Mouse (Mus musculus): Measurements from ENCODE around the gene Sdf4. TPM values are rescaled to one million over a fixed set of nuclear protein-coding genes. Genes with fewer than 3 reads are reported as not detected.

Gene Sdf4
- total RNA-seq (2014; fragmentation: Nextera tagmentation) (51.0 and 94.4 TPM in 2 replicates), total RNA-seq (2017) (156 and 163 TPM in 2 replicates), polyA plus RNA-seq (2012) (30.7 and 31.8 TPM in 2 replicates)

- ATAC-seq (ENCODE audit: extremely low read depth, insufficient number of reproducible peaks, low FRiP score, poor library complexity, severe bottlenecking) = peak; percentile 72
- Histone ChIP-seq H3K4me3 (ENCODE audit: low read depth, low read length) (peak within 1 kb of the TSS; percentile 92), H3K27me3 (ENCODE audit: insufficient read depth, low read length) (no peaks in the 10 kb centered on the region), H3K9me3 (replicated peaks) (no peaks in the 10 kb centered on the region), H3K4me1 (ENCODE audit: insufficient read depth, low read depth, low read length) (peaks cover 58% of the 10 kb centered on the region), H3K36me3 (replicated peaks) (peaks cover 55% of the 10 kb centered on the region)
- TF ChIP-seq CTCF (IDR thresholded peaks at IDR 0.05; ENCODE audit: low read depth, low read length) (peak; percentile 30; the same call in 1 of the 2 replicates), POLR2AphosphoS5 (IDR thresholded peaks at IDR 0.05; ENCODE audit: insufficient replicate concordance, low read depth, low read length) (no peak)
- peak; percentile 71 for DNase-seq (ENCODE audit: low spot score)
Measured at GRCm38 (mm10) chr4:155992241-155992905, at the start of gene Sdf4, which contains the start of gene B3galt6. Sdf4 (plus strand) TSS chr4:155992872. B3galt6 (minus strand) TSS chr4:155992649.

- H3K27me3 ChIP-seq (ENCODE audit: insufficient read depth, low read length) = no peaks in the 10 kb centered on the region; the same call in 1 of the 2 replicates
- no peak for TF ChIP-seq TAL1 (conservative IDR thresholded peaks at IDR 0.05; ENCODE audit: low read depth, low read length)
- no peak for TF ChIP-seq GATA1 (IDR thresholded peaks at IDR 0.05; ENCODE audit: borderline replicate concordance, low read length)
- TF ChIP-seq GATA2 (IDR thresholded peaks at IDR 0.05; ENCODE audit: borderline replicate concordance, low read depth, low read length) = no peak
- no peak for TF ChIP-seq CTCF (IDR thresholded peaks at IDR 0.05; ENCODE audit: low read depth, low read length)
- no peak for TF ChIP-seq POLR2AphosphoS5 (IDR thresholded peaks at IDR 0.05; ENCODE audit: insufficient replicate concordance, low read depth, low read length)
- H3K36me3 ChIP-seq (replicated peaks) = peaks cover 30% of the 10 kb centered on the region
- H3K4me1 ChIP-seq (ENCODE audit: insufficient read depth, low read depth, low read length) = peaks cover 41% of the 10 kb centered on the region
- DNase-seq (ENCODE audit: low spot score) = no peak
- peak; percentile 9; the same call in 1 of the 2 replicates for ATAC-seq (ENCODE audit: extremely low read depth, insufficient number of reproducible peaks, low FRiP score, poor library complexity, severe bottlenecking)
- peak overlapping the region; percentile 97 for H3K4me3 ChIP-seq (ENCODE audit: low read depth, low read length)
- H3K9me3 ChIP-seq (replicated peaks) = no peaks in the 10 kb centered on the region
Measured at GRCm38 (mm10) chr4:155943049-155943452, 49.6 kb upstream of the Sdf4 start.

DNA sequence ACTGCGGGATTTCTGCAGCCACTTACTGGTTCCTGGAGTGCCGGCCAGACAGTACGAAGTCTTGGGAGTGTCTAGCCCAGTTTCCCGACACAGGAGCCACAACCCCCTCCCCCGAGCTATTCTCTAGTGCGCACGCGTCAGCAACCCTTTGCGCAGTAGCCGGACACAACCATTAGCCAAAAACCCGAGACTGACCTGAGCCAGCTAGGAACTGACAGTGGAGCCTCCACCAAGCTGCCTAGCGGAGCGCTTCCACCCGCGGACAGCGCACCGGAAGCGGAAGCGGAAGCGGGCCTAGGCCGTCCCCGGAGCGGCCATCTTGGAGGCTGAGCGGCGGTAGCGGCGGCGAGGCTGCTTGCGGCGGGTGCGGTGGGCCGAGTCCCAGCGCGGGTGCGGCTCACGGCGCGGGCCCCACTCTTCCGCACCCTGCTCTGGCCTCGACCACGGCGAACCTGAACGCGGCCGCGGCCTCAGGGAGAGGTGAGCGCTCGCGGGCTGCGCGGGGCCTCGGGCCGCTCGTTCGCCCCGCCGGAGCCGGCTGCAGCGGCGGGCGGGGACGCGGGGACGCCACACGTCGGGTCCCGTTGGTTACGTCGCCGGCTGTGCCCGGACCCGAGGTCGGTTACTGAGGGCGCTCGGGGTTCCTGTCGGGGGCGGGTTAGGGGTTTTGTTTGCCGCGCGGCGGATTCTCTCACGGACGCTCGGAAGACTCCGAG, 49.0 kb upstream of the Sdf4 start, which contains the start of gene Ube2j2:
TSS of gene Ube2j2 (plus strand) at position 298 of the 716 bp plus-strand sequence.
- peak within 1 kb of the TSS; percentile 97 for H3K4me3 ChIP-seq (ENCODE audit: low read depth, low read length)
- TF ChIP-seq TAL1 (conservative IDR thresholded peaks at IDR 0.05; ENCODE audit: low read depth, low read length) (no peak), CTCF (IDR thresholded peaks at IDR 0.05; ENCODE audit: low read depth, low read length) (no peak), POLR2AphosphoS5 (IDR thresholded peaks at IDR 0.05; ENCODE audit: insufficient replicate concordance, low read depth, low read length) (no peak), GATA1 (IDR thresholded peaks at IDR 0.05; ENCODE audit: borderline replicate concordance, low read length) (no peak), GATA2 (IDR thresholded peaks at IDR 0.05; ENCODE audit: borderline replicate concordance, low read depth, low read length) (no peak)
- H3K27me3 ChIP-seq (ENCODE audit: insufficient read depth, low read length) = no peaks in the 10 kb centered on the region; the same call in 1 of the 2 replicates
- H3K9me3 ChIP-seq (replicated peaks) = no peaks in the 10 kb centered on the region
- DNase-seq (ENCODE audit: low spot score) (peak; percentile 80), ATAC-seq (ENCODE audit: extremely low read depth, insufficient number of reproducible peaks, low FRiP score, poor library complexity, severe bottlenecking) (peak; percentile 93)
- H3K36me3 ChIP-seq (replicated peaks) = peaks cover 36% of the 10 kb centered on the region
- peaks cover 42% of the 10 kb centered on the region for H3K4me1 ChIP-seq (ENCODE audit: insufficient read depth, low read depth, low read length)

DNA sequence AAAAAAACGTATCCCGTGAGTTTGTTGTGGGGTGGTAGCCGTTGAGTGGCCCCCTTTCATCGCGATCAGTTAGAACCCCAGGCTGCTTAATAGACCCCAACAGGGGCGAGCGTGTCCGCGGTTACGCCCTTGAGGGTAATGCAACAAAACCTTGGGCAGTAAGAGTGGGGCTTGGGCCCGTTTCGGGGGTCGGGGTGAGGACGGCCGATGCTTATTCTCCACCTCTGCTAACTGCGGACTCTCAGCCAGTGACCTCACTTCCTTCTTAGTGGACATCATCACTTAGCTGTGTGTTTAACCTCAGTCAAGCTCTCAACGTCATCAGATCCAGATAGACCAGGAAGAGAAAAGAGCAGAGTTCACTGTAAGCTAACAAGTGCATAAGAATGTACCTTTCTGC, 48.4 kb upstream of the Sdf4 start:
- ATAC-seq (ENCODE audit: extremely low read depth, insufficient number of reproducible peaks, low FRiP score, poor library complexity, severe bottlenecking) = no peak; the same call in 1 of the 2 replicates
- Histone ChIP-seq H3K4me1 (ENCODE audit: insufficient read depth, low read depth, low read length) (peaks cover 44% of the 10 kb centered on the region), H3K36me3 (replicated peaks) (peaks cover 42% of the 10 kb centered on the region), H3K9me3 (replicated peaks) (no peaks in the 10 kb centered on the region), H3K27me3 (ENCODE audit: insufficient read depth, low read length) (no peaks in the 10 kb centered on the region; the same call in 1 of the 2 replicates), H3K4me3 (ENCODE audit: low read depth, low read length) (peak overlapping the region; percentile 97)
- peak; percentile 48 for DNase-seq (ENCODE audit: low spot score)
- TF ChIP-seq TAL1 (conservative IDR thresholded peaks at IDR 0.05; ENCODE audit: low read depth, low read length) = no peak

DNA sequence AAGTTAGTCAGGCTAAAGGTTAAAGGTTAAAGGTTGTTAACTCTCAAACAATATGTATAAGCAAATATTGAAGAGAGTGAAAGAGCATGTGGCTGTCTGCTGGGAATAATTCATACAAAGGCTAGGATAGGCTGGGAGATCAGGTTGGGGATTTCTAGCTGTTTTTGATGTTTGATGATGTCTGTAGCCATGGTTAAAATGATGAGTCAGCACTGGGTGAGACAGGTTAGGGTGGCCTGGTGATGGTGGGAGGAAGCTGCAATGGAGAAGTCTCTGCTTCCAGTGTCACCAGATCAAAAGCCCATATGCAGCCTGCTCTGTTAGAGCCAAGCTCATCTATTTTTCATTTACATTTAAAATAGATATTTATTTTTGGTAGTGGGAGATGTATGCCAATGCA, 45.6 kb upstream of the Sdf4 start:
- ATAC-seq (ENCODE audit: extremely low read depth, insufficient number of reproducible peaks, low FRiP score, poor library complexity, severe bottlenecking) = no peak

DNA sequence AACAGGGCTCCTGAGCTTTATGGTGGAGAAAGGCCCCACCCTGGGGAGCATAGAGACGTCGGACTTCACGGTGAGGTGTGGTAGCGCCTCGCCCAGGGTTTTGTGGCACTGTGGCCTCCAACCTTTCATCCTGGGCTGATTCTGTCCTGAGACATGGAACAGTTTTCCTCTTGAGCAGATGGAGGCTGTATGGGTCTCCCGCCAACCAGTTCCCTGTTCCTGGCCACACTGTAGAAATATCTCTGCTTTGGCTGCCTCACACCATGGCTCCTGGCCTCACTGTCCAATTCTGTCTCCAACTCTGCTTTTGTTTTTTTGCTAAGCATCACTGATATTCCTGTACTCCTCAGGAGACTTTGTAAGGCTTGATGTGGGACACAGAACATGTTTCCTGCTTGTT, 37.2 kb upstream of the Sdf4 start:
- DNase-seq (ENCODE audit: low spot score) (no peak), ATAC-seq (ENCODE audit: extremely low read depth, insufficient number of reproducible peaks, low FRiP score, poor library complexity, severe bottlenecking) (no peak)
- H3K4me3 ChIP-seq (ENCODE audit: low read depth, low read length) = no peak overlapping the region
- no peaks in the 10 kb centered on the region for H3K9me3 ChIP-seq (replicated peaks)
- H3K4me1 ChIP-seq (ENCODE audit: insufficient read depth, low read depth, low read length) = peaks cover 12% of the 10 kb centered on the region; the same call in 1 of the 2 replicates
- peaks cover 86% of the 10 kb centered on the region for H3K36me3 ChIP-seq (replicated peaks)
- no peaks in the 10 kb centered on the region for H3K27me3 ChIP-seq (ENCODE audit: insufficient read depth, low read length)
- TF ChIP-seq GATA2 (IDR thresholded peaks at IDR 0.05; ENCODE audit: borderline replicate concordance, low read depth, low read length) (no peak), CTCF (IDR thresholded peaks at IDR 0.05; ENCODE audit: low read depth, low read length) (no peak), POLR2AphosphoS5 (IDR thresholded peaks at IDR 0.05; ENCODE audit: insufficient replicate concordance, low read depth, low read length) (no peak), TAL1 (conservative IDR thresholded peaks at IDR 0.05; ENCODE audit: low read depth, low read length) (no peak), GATA1 (IDR thresholded peaks at IDR 0.05; ENCODE audit: borderline replicate concordance, low read length) (no peak)

More for the DNA sequence above, 45.6 kb upstream of the Sdf4 start:
- H3K27me3 ChIP-seq (ENCODE audit: insufficient read depth, low read length) = no peaks in the 10 kb centered on the region
- peaks cover 70% of the 10 kb centered on the region for H3K36me3 ChIP-seq (replicated peaks)
- no peak overlapping the region for H3K4me3 ChIP-seq (ENCODE audit: low read depth, low read length)
- DNase-seq (ENCODE audit: low spot score) = no peak
- TF ChIP-seq POLR2AphosphoS5 (IDR thresholded peaks at IDR 0.05; ENCODE audit: insufficient replicate concordance, low read depth, low read length) (no peak), TAL1 (conservative IDR thresholded peaks at IDR 0.05; ENCODE audit: low read depth, low read length) (no peak), CTCF (IDR thresholded peaks at IDR 0.05; ENCODE audit: low read depth, low read length) (no peak), GATA1 (IDR thresholded peaks at IDR 0.05; ENCODE audit: borderline replicate concordance, low read length) (no peak), GATA2 (IDR thresholded peaks at IDR 0.05; ENCODE audit: borderline replicate concordance, low read depth, low read length) (no peak)
- no peaks in the 10 kb centered on the region for H3K9me3 ChIP-seq (replicated peaks)
- peaks cover 44% of the 10 kb centered on the region for H3K4me1 ChIP-seq (ENCODE audit: insufficient read depth, low read depth, low read length)
